Mouse (Mus musculus): ENCODE data around the gene Thegl. TPM values are rescaled to one million over a fixed set of nuclear protein-coding genes. Genes with fewer than 3 reads are reported as not detected.
"Not testable (repeated sequence)": the region's sequence is repeated elsewhere in the genome, so short reads cannot be mapped to it uniquely, and the experiment has no call there.

The Thegl gene
- not detected for total RNA-seq (2021)

- DNase-seq = peak; percentile 81
Measured at GRCm38 (mm10) chr5:77015544-77016482, at the start of gene Thegl. Gene Thegl, plus strand, starts transcription at chr5:77016023.

- no peak for DNase-seq
Measured at GRCm38 (mm10) chr5:76969250-76969649, 46.6 kb upstream of the Thegl start.

- not testable (repeated sequence) for DNase-seq
Measured at GRCm38 (mm10) chr5:76971115-76971514, 44.7 kb upstream of the Thegl start.

- no peak for DNase-seq
Measured at GRCm38 (mm10) chr5:76973488-76973887, 42.3 kb upstream of the Thegl start.

- no peak for DNase-seq
Measured at GRCm38 (mm10) chr5:76974207-76974553, 41.6 kb upstream of the Thegl start.

GRCm38 (mm10) chr5:76974554-76975285 is 41.1 kb upstream of the Thegl start, which contains the start of gene Srp72:
Gene Srp72, plus strand, starts transcription at chr5:76974683.
- peak; percentile 90 for DNase-seq

- no peak for DNase-seq
Measured at GRCm38 (mm10) chr5:76975736-76976135, 40.1 kb upstream of the Thegl start.

- DNase-seq = no peak
Measured at GRCm38 (mm10) chr5:76984015-76984414, 31.8 kb upstream of the Thegl start.

- DNase-seq = no peak
Measured at GRCm38 (mm10) chr5:76990789-76991188, 25.0 kb upstream of the Thegl start.

GRCm38 (mm10) chr5:76993174-76993814 is 22.5 kb upstream of the Thegl start:
- no peak for DNase-seq

- DNase-seq = peak; percentile 17
Measured at GRCm38 (mm10) chr5:76998416-76998815, 17.4 kb upstream of the Thegl start.

GRCm38 (mm10) chr5:77001192-77001591 is 14.6 kb upstream of the Thegl start:
- no peak for DNase-seq

- no peak for DNase-seq
Measured at GRCm38 (mm10) chr5:77004051-77004821, 11.6 kb upstream of the Thegl start, which contains the start of gene Arl9. Gene Arl9, plus strand, starts transcription at chr5:77004055.

GRCm38 (mm10) chr5:77010352-77010751 is 5.5 kb upstream of the Thegl start:
- DNase-seq = no peak

GRCm38 (mm10) chr5:77011082-77011481 is 4.7 kb upstream of the Thegl start:
- DNase-seq = no peak

GRCm38 (mm10) chr5:77013171-77013570 is 2.7 kb upstream of the Thegl start:
- no peak for DNase-seq

- DNase-seq = no peak
Measured at GRCm38 (mm10) chr5:77028034-77028433, 12.2 kb downstream of the Thegl start.

GRCm38 (mm10) chr5:77029735-77030134 is 13.9 kb downstream of the Thegl start:
- DNase-seq = peak; percentile 65

GRCm38 (mm10) chr5:77035101-77035500 is 19.3 kb downstream of the Thegl start:
- DNase-seq = not testable (repeated sequence)

- no peak for DNase-seq
Measured at GRCm38 (mm10) chr5:77038451-77038850, 22.6 kb downstream of the Thegl start.

GRCm38 (mm10) chr5:77039391-77039790 is 23.6 kb downstream of the Thegl start:
- no peak for DNase-seq

- no peak for DNase-seq
Measured at GRCm38 (mm10) chr5:77044362-77044761, 28.5 kb downstream of the Thegl start.

All from heart, postnatal 4 days (tissue).